Mouse (Mus musculus) embryonic facial prominence, embryonic 12.5 days (tissue): Measurements from ENCODE around the gene Cd70. TPM values are rescaled to one million over a fixed set of nuclear protein-coding genes. Genes with fewer than 3 reads are reported as not detected.
A peak's percentile ranks its signal among the peaks of the same experiment; 100 is the strongest.
"Not testable (repeated sequence)": the region's sequence is repeated elsewhere in the genome, so short reads cannot be mapped to it uniquely, and the experiment has no call there.

Experiments used
- ATAC-seq: fragments of 200-750 bp; cut with Nextera tagmentation; 2 replicates; pipeline ENCODE4 v1.8.0; 2017; ENCODE audit not compliant: insufficient number of reproducible peaks, insufficient read depth, low FRiP score, low TSS enrichment
- H3K27ac ChIP-seq: fragments of 300-500 bp; sonication (generic); 2 replicates; pipeline ENCODE4 v1.5.1; 2016; ENCODE audit warnings: mild to moderate bottlenecking
- H3K27me3 ChIP-seq: fragments of 300-500 bp; sonication (generic); 2 replicates; pipeline ENCODE4 v1.6.1; 2016; ENCODE audit warnings: mild to moderate bottlenecking, moderate library complexity
- H3K36me3 ChIP-seq: fragments of 300-500 bp; sonication (generic); 2 replicates; pipeline ENCODE4 v1.6.1; 2016; ENCODE audit warnings: mild to moderate bottlenecking
- H3K4me1 ChIP-seq: fragments of 300-500 bp; sonication (generic); 2 replicates; pipeline ENCODE4 v1.6.1; 2016
- H3K4me2 ChIP-seq: fragments of 300-500 bp; sonication (generic); replicated peaks from 2 replicates; pipeline ENCODE4 v1.6.1; 2016; ENCODE audit warnings: mild to moderate bottlenecking, moderate library complexity
- H3K4me3 ChIP-seq: fragments of 300-500 bp; sonication (generic); 2 replicates; pipeline ENCODE4 v1.5.1; 2016; ENCODE audit warnings: mild to moderate bottlenecking
- H3K9ac ChIP-seq: fragments of 300-500 bp; sonication (generic); 2 replicates; pipeline ENCODE4 v1.6.1; 2016; ENCODE audit warnings: mild to moderate bottlenecking, moderate library complexity
- H3K9me3 ChIP-seq: fragments of 300-500 bp; sonication (generic); 2 replicates; pipeline ENCODE4 v1.6.1; 2016; ENCODE audit warnings: mild to moderate bottlenecking, moderate library complexity
- WGBS: fragments of 180-500 bp; shearing (Covaris S2); methylation state at CpG from one replicate; pipeline ENCODE4 v1.1.7; 2016; 5-methylcytosine and 5-hydroxymethylcytosine counted together
- polyA plus RNA-seq: library from polyadenylated mRNA; unstranded; fragments of >200 nt; fragmentation: Nextera tagmentation; extraction: Ambion mirVana; gene quantifications from 2 replicates; pipeline ENCODE4 v1.2.1, GENCODE M21; 2016

The Cd70 gene
- polyA plus RNA-seq, 1 experiment from 2014 or later, result 0.19 TPM

- H3K9me3 ChIP-seq, result no peaks in the 10 kb centered on the region
- no peaks in the 10 kb centered on the region for H3K36me3 ChIP-seq
- H3K4me1 ChIP-seq, result no peaks in the 10 kb centered on the region
- H3K4me3 ChIP-seq, result no peak overlapping the region
- no peak overlapping the region for H3K27ac ChIP-seq
- no peak overlapping the region for H3K9ac ChIP-seq
- no peak for ATAC-seq
- H3K27me3 ChIP-seq, result no peaks in the 10 kb centered on the region
- H3K4me2 ChIP-seq, result no peak overlapping the region
- WGBS, result 55% methylated on average over 5 of the region's 5 CpGs
Measured at GRCm38 (mm10) chr17:57170616-57171260, 21.2 kb upstream of the Cd70 start.

GRCm38 (mm10) chr17:57166800-57167791 lies 17.5 kb upstream of the Cd70 start:
- Histone ChIP-seq H3K27ac (no peak overlapping the region), H3K36me3 (no peaks in the 10 kb centered on the region), H3K27me3 (no peaks in the 10 kb centered on the region), H3K9me3 (no peaks in the 10 kb centered on the region), H3K4me3 (no peak overlapping the region), H3K4me1 (no peaks in the 10 kb centered on the region), H3K9ac (no peak overlapping the region), H3K4me2 (0 out of 2 replicates have a peak overlapping the region, but pooled peaks have one; percentile 7)
- no peak; the same call in 1 of the 2 replicates for ATAC-seq
- WGBS, result 10% methylated on average over 11 of the region's 11 CpGs

GRCm38 (mm10) chr17:57153787-57154186 lies 4.2 kb upstream of the Cd70 start:
- no peaks in the 10 kb centered on the region for H3K9me3 ChIP-seq
- no peak overlapping the region for H3K4me3 ChIP-seq
- H3K27ac ChIP-seq, result no peak overlapping the region
- H3K9ac ChIP-seq, result no peak overlapping the region
- H3K36me3 ChIP-seq, result no peaks in the 10 kb centered on the region
- ATAC-seq, result no peak
- no peak overlapping the region for H3K4me2 ChIP-seq
- H3K4me1 ChIP-seq, result peaks cover 7% of the 10 kb centered on the region; the same call in 1 of the 2 replicates
- H3K27me3 ChIP-seq, result peaks cover 27% of the 10 kb centered on the region
- WGBS, result 86% methylated on average over 4 of the region's 4 CpGs

GRCm38 (mm10) chr17:57153006-57153405 lies 3.4 kb upstream of the Cd70 start:
- Histone ChIP-seq H3K9ac (no peak overlapping the region), H3K4me3 (no peak overlapping the region), H3K27ac (no peak overlapping the region), H3K36me3 (no peaks in the 10 kb centered on the region), H3K9me3 (no peaks in the 10 kb centered on the region), H3K27me3 (peaks cover 35% of the 10 kb centered on the region), H3K4me1 (peaks cover 7% of the 10 kb centered on the region; the same call in 1 of the 2 replicates), H3K4me2 (no peak overlapping the region)
- 88% methylated on average over 6 of the region's 6 CpGs for WGBS
- ATAC-seq, result no peak

- Histone ChIP-seq H3K9ac (no peak overlapping the region), H3K4me2 (no peak overlapping the region), H3K4me3 (no peak overlapping the region), H3K27me3 (peaks cover 50% of the 10 kb centered on the region), H3K4me1 (peaks cover 7% of the 10 kb centered on the region; the same call in 1 of the 2 replicates), H3K27ac (no peak overlapping the region), H3K36me3 (no peaks in the 10 kb centered on the region), H3K9me3 (no peaks in the 10 kb centered on the region)
- 64% methylated on average over 4 of the region's 4 CpGs for WGBS
- ATAC-seq, result no peak
Measured at GRCm38 (mm10) chr17:57148343-57148742, 1.2 kb downstream of the Cd70 start.

- Histone ChIP-seq H3K4me1 (peaks cover 7% of the 10 kb centered on the region; the same call in 1 of the 2 replicates), H3K4me3 (no peak overlapping the region), H3K9me3 (no peaks in the 10 kb centered on the region), H3K4me2 (no peak overlapping the region), H3K27ac (no peak overlapping the region), H3K27me3 (peaks cover 36% of the 10 kb centered on the region), H3K9ac (no peak overlapping the region), H3K36me3 (no peaks in the 10 kb centered on the region)
- ATAC-seq, result no peak
- WGBS, result 60% methylated on average over 1 of the region's 1 CpGs
Measured at GRCm38 (mm10) chr17:57145115-57145514, 4.5 kb downstream of the Cd70 start.

GRCm38 (mm10) chr17:57143704-57144103 lies 5.9 kb downstream of the Cd70 start:
- Histone ChIP-seq H3K36me3 (no peaks in the 10 kb centered on the region), H3K9ac (no peak overlapping the region), H3K27ac (no peak overlapping the region), H3K4me3 (no peak overlapping the region), H3K9me3 (no peaks in the 10 kb centered on the region), H3K27me3 (peaks cover 22% of the 10 kb centered on the region), H3K4me2 (no peak overlapping the region), H3K4me1 (no peaks in the 10 kb centered on the region)
- no peak for ATAC-seq
- WGBS, result 82% methylated on average over 3 of the region's 3 CpGs

GRCm38 (mm10) chr17:57139708-57140107 lies 9.9 kb downstream of the Cd70 start:
- H3K9me3 ChIP-seq, result no peaks in the 10 kb centered on the region
- H3K36me3 ChIP-seq, result no peaks in the 10 kb centered on the region
- H3K27ac ChIP-seq, result no peak overlapping the region
- H3K4me1 ChIP-seq, result no peaks in the 10 kb centered on the region
- H3K4me3 ChIP-seq, result no peak overlapping the region
- H3K27me3 ChIP-seq, result no peaks in the 10 kb centered on the region
- no peak for ATAC-seq
- H3K9ac ChIP-seq, result no peak overlapping the region
- H3K4me2 ChIP-seq, result no peak overlapping the region
- WGBS, result 90% methylated on average over 3 of the region's 3 CpGs

- H3K4me1 ChIP-seq, result no peaks in the 10 kb centered on the region
- H3K9ac ChIP-seq, result no peak overlapping the region
- 76% methylated on average over 4 of the region's 4 CpGs for WGBS
- H3K27me3 ChIP-seq, result no peaks in the 10 kb centered on the region
- H3K4me2 ChIP-seq, result no peak overlapping the region
- no peak for ATAC-seq
- H3K4me3 ChIP-seq, result no peak overlapping the region
- no peaks in the 10 kb centered on the region for H3K36me3 ChIP-seq
- no peaks in the 10 kb centered on the region for H3K9me3 ChIP-seq
- no peak overlapping the region for H3K27ac ChIP-seq
Measured at GRCm38 (mm10) chr17:57138676-57139075, 10.9 kb downstream of the Cd70 start.

GRCm38 (mm10) chr17:57135635-57136034 lies 13.9 kb downstream of the Cd70 start:
- WGBS, result 79% methylated on average over 3 of the region's 3 CpGs
- Histone ChIP-seq H3K36me3 (no peaks in the 10 kb centered on the region), H3K9ac (no peak overlapping the region), H3K27ac (no peak overlapping the region), H3K4me1 (no peaks in the 10 kb centered on the region), H3K9me3 (no peaks in the 10 kb centered on the region), H3K4me3 (no peak overlapping the region), H3K27me3 (no peaks in the 10 kb centered on the region), H3K4me2 (no peak overlapping the region)
- no peak for ATAC-seq

- no peak for ATAC-seq
Measured at GRCm38 (mm10) chr17:57134693-57135092, 14.9 kb downstream of the Cd70 start.

GRCm38 (mm10) chr17:57134021-57134420 lies 15.6 kb downstream of the Cd70 start:
- not testable (repeated sequence) for H3K4me1 ChIP-seq, H3K36me3 ChIP-seq, H3K27me3 ChIP-seq, H3K27ac ChIP-seq, H3K9me3 ChIP-seq, H3K4me3 ChIP-seq, H3K4me2 ChIP-seq, H3K9ac ChIP-seq, ATAC-seq
- 15% methylated on average over 3 of the region's 3 CpGs for WGBS

More at GRCm38 (mm10) chr17:57134693-57135092, 14.9 kb downstream of the Cd70 start:
- WGBS, result 83% methylated on average over 2 of the region's 2 CpGs
- no peaks in the 10 kb centered on the region for H3K9me3 ChIP-seq
- H3K4me1 ChIP-seq, result no peaks in the 10 kb centered on the region
- H3K27ac ChIP-seq, result no peak overlapping the region
- H3K4me3 ChIP-seq, result no peak overlapping the region
- H3K36me3 ChIP-seq, result no peaks in the 10 kb centered on the region
- H3K27me3 ChIP-seq, result no peaks in the 10 kb centered on the region
- no peak overlapping the region for H3K4me2 ChIP-seq
- H3K9ac ChIP-seq, result no peak overlapping the region
